Mouse (Mus musculus) gastrocnemius, postnatal 10 days (tissue): Measurements from ENCODE around the gene Rps6ka5. TPM values are rescaled to one million over a fixed set of nuclear protein-coding genes. Genes with fewer than 3 reads are reported as not detected.

ENCODE experiments used
- total RNA-seq, 2 experiments: library from RNA; stranded (reverse); gene quantifications; 2 replicates each; pipeline ENCODE4 v1.2.3; 2021

Gene Rps6ka5
- total RNA-seq, 2 experiments from 2014 or later = 10.4 to 11.5 TPM

Other genes starting within 250 kb of the Rps6ka5 start
- 10 to 100 TPM; 73.3 to 74.1 TPM for gene Ttc7b, start 206.2 kb downstream of the Rps6ka5 start, total RNA-seq
- gene Dglucy, start 52.1 kb upstream of the Rps6ka5 start, total RNA-seq = 1 to 10 TPM; 3.9 to 5.0 TPM
- gene Gpr68, start 181.2 kb upstream of the Rps6ka5 start, total RNA-seq = under 1 TPM; 0.09 to 0.63 TPM